Mouse (Mus musculus) heart, postnatal 4 days (tissue): ENCODE measurements around the gene Cdh23. TPM values are rescaled to one million over a fixed set of nuclear protein-coding genes. Genes with fewer than 3 reads are reported as not detected.

ENCODE experiments used
- total RNA-seq, 2 experiments: library from RNA; stranded (reverse); gene quantifications; 2 replicates each; pipeline ENCODE4 v1.2.3; 2021

Gene Cdh23
- total RNA-seq, 2 experiments from 2014 or later: 4.0 to 4.4 TPM

Other genes with a start within 250 kb of the Cdh23 start
- gene Slc29a3, start 56.3 kb upstream of the Cdh23 start, total RNA-seq: 1 to 10 TPM; 6.9 to 8.2 TPM
- 10 to 100 TPM; 42.1 to 43.3 TPM for gene Unc5b, start 135.1 kb upstream of the Cdh23 start, total RNA-seq